Mouse (Mus musculus) v-Abl transformed pro-B cells (cell line): ENCODE measurements around the gene Lyrm9.

Experiments used
- in situ Hi-C, 2 experiments: fragments of 400-800 bp; cut with MboI; formaldehyde crosslinking; loops; one replicate each; pipeline ENCODE4 v1.15.1; 2025; ENCODE audit not compliant: unreplicated experiment in 2 of 2

The Lyrm9 gene

GRCm38 (mm10) chr11:78826442-78827013 lies at the start of gene Lyrm9:
TSS of gene Lyrm9 (plus strand) at chr11:78826584.
- in situ Hi-C loops = loop anchor here (5.0 to 25.0 kb wide), 4 partner anchors 264 to 761 kb away; partner anchors contain the start of genes Rab11fip4 (in 1 of the 2), Sarm1 (in 1 of the 2) and Vtn (in 1 of the 2)

GRCm38 (mm10) chr11:78777851-78778680 lies 48.3 kb upstream of the Lyrm9 start:
- in situ Hi-C loops = no loop called here

GRCm38 (mm10) chr11:78780002-78780401 lies 46.4 kb upstream of the Lyrm9 start:
- in situ Hi-C loops = no loop called here

- in situ Hi-C loops = no loop called here
Observed at GRCm38 (mm10) chr11:78780571-78780970, 45.8 kb upstream of the Lyrm9 start.

- in situ Hi-C loops = no loop called here
Observed at GRCm38 (mm10) chr11:78782326-78782725, 44.1 kb upstream of the Lyrm9 start.

GRCm38 (mm10) chr11:78782791-78783347 lies 43.5 kb upstream of the Lyrm9 start:
- in situ Hi-C loops = no loop called here

- in situ Hi-C loops = no loop called here
Observed at GRCm38 (mm10) chr11:78786013-78786431, 40.4 kb upstream of the Lyrm9 start.

- in situ Hi-C loops = no loop called here
Observed at GRCm38 (mm10) chr11:78789370-78790060, 36.9 kb upstream of the Lyrm9 start.

- in situ Hi-C loops = no loop called here
Observed at GRCm38 (mm10) chr11:78791582-78791981, 34.8 kb upstream of the Lyrm9 start.

GRCm38 (mm10) chr11:78792055-78792454 lies 34.3 kb upstream of the Lyrm9 start:
- in situ Hi-C loops = no loop called here

GRCm38 (mm10) chr11:78792465-78792864 lies 33.9 kb upstream of the Lyrm9 start:
- in situ Hi-C loops = no loop called here

- in situ Hi-C loops = no loop called here
Observed at GRCm38 (mm10) chr11:78793116-78793515, 33.3 kb upstream of the Lyrm9 start.

GRCm38 (mm10) chr11:78796072-78796729 lies 30.2 kb upstream of the Lyrm9 start:
- in situ Hi-C loops = no loop called here

GRCm38 (mm10) chr11:78801094-78801493 lies 25.3 kb upstream of the Lyrm9 start:
- in situ Hi-C loops = no loop called here

GRCm38 (mm10) chr11:78803587-78804316 lies 22.6 kb upstream of the Lyrm9 start:
- in situ Hi-C loops = no loop called here

GRCm38 (mm10) chr11:78804551-78804950 lies 21.8 kb upstream of the Lyrm9 start:
- in situ Hi-C loops = no loop called here

GRCm38 (mm10) chr11:78805198-78805597 lies 21.2 kb upstream of the Lyrm9 start:
- in situ Hi-C loops = no loop called here

GRCm38 (mm10) chr11:78805691-78806137 lies 20.7 kb upstream of the Lyrm9 start:
- in situ Hi-C loops = no loop called here

- in situ Hi-C loops = no loop called here
Observed at GRCm38 (mm10) chr11:78807341-78808108, 18.9 kb upstream of the Lyrm9 start.
